Mouse (Mus musculus): ENCODE data around the gene Pdgfd.

The Pdgfd gene

DNA sequence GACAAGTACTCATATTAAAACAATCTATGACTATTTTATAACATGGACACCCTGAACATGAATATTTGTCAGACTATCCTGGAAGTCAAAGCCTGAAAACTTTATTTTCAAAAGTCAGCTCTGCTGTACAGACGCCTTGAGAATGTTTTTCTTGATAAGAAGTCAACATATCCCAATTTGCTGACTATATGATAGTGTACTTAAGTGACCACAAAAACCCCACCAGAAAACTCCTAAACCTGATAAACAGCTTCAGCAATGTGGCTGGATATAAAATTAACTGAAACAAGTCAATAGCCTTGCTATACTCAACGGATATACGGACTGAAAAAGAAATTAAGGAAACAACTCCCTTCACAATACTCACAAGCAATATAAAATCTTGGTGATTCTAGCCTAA is 137.5 kb downstream of the Pdgfd start:
- DNase-seq (ENCODE audit: low spot score in 2 of 2): no peak

DNA sequence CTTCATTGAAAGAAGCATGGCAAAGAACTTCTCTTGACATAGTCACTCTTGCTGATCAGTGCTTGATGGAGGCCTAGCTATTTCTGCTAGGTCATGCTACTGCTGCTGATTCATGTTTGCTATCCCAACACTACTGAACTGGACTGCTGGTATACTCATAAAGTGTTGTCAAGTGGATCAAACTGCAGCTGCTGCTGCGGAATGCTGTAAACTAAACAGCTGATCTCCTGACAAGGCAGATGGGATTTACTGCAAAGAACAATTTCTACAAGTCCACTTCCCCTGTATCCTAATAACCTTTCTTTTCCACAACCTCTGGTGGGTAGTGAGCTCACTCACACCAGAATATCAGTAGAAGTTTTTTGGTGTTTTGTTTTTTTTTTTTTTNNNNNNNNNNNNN is 148.7 kb downstream of the Pdgfd start:
- DNase-seq (ENCODE audit: low spot score in 2 of 2): no peak

DNA sequence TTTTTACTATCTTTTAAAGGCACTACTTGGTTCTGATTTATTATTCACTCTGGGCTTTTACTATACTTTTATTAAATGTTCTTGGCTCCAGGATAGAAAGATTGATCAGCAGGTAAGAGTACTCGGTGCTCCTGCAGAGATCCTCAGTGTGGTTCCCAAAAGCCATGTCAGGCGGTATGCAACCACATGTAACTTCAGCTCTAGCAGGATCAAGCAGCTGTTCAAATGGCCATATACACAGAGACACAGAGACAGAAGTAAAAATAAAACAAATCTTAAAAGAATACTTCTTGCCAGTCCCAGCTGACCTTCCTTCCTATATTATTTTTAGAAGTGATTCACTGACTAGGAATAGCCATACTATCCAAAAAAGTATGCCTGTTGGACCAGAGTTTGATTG is 157.0 kb downstream of the Pdgfd start:
- no peak for DNase-seq (ENCODE audit: low spot score in 2 of 2)

DNA sequence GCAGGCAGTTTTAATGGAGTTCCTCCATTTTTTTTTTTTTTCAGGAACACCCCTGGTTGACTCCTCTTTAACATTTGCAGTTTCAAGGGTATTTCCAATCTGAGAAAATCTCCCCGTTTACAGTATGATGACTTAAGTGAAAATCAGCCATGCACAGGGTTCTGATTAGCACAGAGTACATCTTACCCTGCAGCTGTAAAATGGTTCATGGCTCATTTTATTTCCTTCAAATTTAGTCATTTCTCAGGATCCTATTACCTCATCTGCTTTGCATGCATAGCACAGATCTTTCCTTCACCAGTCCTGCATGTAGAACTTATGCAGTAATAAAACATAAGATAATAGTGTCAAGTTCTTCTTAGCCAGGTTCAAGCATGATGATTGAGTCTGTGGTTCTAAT is 165.1 kb downstream of the Pdgfd start:
- DNase-seq (ENCODE audit: low spot score in 2 of 2): no peak

DNA sequence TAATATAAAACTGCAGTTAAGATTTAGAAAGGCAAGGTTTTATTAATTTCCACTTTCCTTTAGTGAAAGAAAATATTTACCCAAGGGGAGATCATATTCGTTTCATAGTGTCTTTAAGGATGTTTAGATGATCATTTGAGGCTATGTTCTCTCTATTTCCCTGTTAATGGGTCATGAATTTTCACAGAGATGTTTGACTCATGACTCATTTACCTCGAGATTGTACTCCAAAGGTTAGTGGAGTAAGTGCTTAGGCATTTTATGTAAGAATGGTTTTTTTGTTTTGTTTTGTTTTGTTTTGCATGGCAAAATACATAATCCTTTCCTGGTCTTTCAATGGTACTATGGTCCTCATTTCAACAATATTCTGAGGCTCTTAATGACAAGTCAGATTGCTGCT is 167.9 kb downstream of the Pdgfd start:
- no peak for DNase-seq (ENCODE audit: low spot score in 2 of 2)

DNA sequence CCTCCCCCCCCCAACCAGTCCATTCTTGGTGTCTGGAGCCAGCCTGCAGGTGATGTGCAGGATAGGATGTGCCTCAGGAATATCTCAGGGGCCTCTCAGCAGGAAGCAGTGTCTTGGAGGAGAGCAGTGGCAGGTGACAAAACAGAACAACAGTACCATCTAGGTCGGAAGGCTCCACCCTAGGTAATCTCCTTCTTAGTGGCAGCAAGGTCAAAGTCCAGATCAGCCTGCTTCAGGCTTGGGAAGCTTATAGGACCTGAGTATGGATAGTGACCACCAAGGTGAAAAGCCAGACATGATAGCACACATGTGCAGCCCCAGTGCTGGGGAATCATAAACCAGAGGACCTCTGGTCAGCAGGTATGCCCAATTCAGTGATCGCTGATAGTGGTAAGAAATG is 169.5 kb downstream of the Pdgfd start:
- no peak for DNase-seq (ENCODE audit: low spot score in 2 of 2)

DNA sequence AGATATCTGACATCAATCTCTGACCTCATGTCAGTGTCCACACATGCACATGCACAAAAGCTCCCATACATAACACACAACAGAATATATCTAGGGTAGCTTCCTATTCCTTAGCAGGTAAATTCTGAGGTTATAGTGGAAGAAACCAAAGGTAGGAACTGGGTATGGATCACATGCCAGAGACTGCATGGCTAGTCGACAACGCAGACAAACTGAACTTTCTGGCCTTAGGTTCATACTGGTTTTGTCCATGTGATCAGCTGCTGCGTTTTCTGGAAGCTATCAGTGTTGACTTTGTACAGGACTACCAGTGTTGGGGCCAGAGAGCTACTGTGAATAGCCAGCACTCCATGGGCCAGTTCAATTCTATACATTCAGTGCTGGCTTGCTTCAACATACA is 170.0 kb downstream of the Pdgfd start:
- DNase-seq (ENCODE audit: low spot score in 2 of 2): no peak

DNA sequence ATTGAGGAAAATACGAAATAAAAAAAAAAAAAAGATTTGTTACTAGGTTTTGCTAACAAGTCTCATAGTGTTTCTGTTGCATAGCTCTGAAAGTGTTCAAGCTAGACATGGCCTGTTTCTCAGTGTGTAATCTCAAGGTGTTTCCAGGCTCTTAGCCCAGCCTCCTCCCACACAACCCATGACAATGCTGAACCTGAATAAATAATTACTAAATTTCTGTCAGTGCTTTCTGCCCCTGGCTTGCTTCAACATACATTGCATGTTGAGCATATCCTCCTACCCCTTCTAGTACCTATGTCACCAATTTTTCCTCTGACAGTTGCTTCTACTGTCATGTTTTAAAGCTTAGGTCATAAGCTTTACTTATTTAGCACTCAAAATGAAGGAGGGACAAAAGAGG is 171.0 kb downstream of the Pdgfd start:
- no peak for DNase-seq (ENCODE audit: low spot score in 2 of 2)

DNA sequence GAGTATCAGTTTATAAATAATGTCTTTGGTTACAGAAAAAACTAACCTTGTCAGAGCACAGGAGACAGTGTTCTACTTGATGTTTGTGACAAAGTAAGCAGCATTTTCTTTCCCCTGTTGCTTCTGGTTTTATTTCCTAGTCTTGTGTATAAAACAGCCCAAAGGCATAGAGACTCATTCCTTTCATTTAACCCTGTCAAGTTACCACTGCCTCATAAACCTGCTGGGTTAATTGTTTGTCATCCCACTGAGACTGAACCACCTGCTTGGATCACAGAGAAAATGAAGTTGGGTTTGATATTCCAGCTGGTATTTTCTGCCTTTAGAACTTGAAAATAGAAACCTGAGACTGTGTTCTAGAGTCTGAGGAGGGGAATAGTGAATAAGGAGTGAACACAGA is 172.4 kb downstream of the Pdgfd start:
- DNase-seq (ENCODE audit: low spot score in 2 of 2): no peak

DNA sequence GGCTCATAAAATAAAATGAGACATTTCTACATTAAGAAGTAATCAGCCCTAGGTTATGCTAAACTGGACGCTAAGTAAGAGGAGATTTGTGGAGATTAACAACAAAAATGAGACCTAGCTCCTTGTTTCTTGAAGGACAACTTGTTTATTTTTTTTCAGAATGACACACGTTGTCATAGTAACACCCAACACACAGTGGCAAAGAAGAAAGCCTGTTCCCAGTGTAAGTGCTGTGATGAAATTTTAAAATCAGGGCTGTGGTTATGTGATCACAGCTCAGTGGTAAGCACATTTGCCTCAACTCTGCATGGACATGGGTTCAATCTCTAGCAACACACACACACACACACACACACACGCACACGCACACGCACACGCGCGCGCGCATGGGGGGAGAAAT is 174.5 kb downstream of the Pdgfd start:
- DNase-seq (ENCODE audit: low spot score in 2 of 2): no peak

DNA sequence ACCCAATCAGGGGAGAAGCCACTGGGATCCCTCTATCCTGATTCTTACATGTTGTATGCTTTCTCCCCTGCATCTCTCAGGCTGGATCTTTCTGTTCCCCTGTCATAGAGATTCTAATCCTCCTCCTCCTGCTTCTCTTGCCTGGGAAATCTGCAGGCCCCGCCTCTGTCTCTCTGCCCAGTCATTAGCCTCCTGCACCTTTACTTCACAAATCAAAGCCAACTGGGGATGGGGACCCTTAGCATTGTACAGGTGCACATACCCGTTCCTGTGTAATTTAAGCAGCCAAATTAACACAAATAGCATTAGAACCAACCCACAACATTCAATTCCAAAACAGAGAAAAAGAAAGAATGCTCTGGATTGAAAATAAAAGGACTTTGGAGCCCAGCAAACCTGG is 176.1 kb downstream of the Pdgfd start:
- no peak for DNase-seq (ENCODE audit: low spot score in 2 of 2)

DNA sequence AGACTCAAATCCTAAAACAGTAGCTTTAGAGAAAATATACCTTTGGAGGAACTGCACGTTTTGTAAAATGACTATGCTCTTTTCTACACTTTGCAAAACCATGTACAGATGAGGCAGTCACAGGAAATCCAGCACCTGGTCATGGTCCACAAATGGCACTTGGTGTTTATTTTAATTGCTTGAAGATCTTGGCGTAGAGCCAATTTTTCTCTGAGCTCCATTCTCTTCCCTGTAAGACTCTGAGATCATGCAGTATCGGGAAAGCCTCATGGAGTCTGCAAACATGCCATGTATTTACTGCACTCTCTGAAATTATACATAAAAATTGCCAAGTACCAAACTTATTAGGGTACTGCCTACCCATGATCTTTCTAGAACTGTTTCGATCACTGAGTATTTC is 176.5 kb downstream of the Pdgfd start:
- DNase-seq (ENCODE audit: low spot score in 2 of 2): no peak

DNA sequence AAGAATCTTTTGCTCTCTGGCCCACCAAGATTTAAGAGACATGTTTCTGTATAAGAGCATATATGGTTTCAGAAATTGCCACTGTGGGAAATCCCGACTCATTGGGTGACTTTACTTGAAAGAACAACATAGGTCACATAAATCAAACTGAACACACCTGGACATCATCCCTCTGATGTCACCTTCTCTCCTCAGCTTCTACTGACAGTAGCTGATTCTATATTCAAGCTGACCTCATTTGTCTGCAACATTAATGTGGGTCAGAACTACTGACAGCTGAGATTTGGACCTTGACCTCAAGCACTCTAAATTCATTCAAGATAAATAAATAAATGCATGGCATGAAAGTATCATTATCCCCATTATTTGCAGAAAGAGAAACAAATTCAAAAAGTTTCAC is 177.0 kb downstream of the Pdgfd start:
- no peak for DNase-seq (ENCODE audit: low spot score in 2 of 2)

DNA sequence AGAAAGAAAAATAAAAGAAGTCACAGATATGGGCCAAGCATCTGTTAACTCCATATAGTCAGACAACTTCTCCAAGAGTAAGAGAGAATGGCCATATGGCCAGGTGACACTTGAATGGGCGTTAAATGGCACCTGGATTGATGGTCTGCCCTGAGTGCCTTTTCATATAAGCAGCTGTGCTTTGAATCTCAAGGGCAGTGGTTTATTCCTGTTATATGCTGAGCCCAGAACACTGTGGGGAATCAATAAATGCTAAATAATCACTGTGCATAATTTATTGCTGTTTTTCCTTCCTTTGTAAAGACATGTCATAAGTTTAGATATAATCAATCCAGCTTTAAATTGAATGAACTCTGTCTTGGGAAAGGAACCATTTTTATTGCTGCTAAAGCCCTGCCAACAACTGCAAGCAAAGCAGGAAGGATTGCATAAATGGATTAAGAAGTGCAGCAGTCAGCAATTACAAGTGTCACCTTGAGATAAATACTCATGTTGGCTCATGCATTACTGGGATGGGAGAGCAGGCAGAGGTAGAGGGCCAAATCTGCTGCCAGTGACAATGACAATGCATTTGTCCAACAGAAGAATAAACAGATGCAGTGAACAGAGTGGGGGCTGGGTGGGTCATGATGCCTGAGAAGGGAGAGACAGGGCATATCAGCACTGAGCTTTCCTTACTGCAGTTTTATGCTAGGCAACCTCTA is 185.0 kb downstream of the Pdgfd start:
- no peak for DNase-seq (ENCODE audit: low spot score in 2 of 2)

DNA sequence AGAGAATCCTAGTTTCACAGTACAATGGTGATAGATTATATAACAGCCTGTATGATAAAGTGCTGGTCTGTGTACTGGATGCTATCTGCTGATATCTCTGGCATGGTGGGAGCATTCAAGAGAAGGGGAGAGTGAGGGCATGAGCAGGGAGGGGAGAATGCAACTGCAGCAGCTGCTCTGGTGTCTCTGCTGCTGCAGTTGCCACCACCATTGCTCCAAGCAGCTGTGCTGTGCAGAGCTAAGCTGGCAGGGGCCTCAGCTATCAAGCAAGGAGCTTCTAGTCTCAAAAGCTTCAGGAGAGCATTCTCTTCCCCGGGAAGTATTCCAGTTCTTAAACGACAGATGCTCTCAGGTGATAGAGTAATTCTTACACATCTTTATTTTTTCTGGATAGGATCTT is 192.4 kb downstream of the Pdgfd start:
- DNase-seq (ENCODE audit: low spot score in 2 of 2): no peak

DNA sequence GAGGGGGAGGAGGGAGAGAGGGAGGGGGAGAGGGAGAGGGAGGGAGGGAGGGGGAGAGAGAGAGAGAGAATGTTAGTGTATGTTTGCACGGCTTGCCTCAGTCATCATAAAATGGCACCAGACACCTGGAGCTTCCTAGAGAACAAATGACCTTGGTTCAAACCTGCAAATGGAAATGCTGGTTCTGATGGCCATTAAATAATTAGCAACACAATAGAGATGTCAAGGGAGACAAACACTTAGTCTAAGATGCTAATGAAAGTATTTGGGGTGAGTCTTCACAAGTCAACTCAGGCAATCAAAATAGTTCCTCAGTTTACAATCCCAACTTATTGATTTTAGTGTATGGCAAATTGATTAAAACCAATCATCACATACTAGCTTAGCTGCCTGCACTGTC is 198.2 kb downstream of the Pdgfd start:
- DNase-seq (ENCODE audit: low spot score in 2 of 2): no peak

DNA sequence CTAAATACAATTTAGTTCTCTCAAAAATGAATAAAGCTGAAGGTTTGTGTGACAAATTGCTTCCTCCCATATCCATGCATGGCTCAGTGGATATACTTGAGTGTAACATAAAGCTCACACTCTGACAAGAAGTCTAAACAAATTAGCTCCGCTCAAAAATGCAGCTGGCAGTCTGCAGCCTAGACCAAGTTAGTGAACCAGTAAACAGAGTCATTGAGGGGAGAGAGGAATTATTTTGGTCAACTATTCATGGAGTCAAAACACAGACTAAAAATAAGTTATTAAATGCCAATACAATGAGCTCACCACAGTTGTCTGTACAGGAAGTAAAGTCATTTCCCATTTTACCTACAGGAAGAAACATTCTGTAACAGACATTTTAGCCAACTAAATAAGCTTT is 233.4 kb downstream of the Pdgfd start:
- DNase-seq (ENCODE audit: low spot score in 2 of 2): no peak

DNA sequence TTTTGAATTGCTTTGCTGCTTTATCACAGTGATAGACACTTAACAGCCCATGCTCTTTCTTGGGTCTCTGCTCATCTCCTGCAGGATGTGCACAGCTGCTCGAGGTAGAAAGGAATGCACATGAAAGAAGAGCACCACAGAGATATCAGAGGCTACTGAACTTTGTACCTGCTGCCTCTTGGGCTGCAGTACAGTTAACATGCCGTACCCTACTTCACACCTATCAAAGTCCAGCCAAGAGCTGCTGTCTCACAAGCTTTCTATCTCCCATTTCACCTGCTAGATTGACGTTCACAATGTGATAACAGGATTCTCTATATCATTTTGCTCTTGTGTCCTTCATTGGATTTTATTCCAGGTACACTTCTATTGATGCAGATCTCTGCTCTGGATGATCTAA is 238.2 kb downstream of the Pdgfd start:
- no peak for DNase-seq (ENCODE audit: low spot score in 2 of 2)

DNA sequence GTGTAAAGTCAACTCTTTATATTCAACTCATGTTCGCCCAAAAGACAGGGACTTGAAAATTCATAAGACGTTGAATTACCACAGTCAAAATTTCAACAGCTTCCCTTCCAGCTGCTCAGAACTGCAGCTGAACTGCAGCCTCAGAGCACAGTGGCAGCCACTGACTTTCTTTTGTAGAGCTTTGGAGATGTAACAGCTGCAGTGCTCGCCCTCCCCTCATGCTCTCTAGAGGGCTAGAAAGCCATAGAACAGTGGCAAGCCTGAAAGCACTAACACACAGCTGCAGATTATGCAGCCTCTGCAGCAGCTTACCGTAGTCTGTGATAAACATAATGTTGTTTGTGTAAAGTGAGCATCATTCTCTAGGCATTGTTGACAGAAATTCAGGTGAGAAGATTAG is 239.6 kb downstream of the Pdgfd start:
- no peak for DNase-seq (ENCODE audit: low spot score in 2 of 2)

DNA sequence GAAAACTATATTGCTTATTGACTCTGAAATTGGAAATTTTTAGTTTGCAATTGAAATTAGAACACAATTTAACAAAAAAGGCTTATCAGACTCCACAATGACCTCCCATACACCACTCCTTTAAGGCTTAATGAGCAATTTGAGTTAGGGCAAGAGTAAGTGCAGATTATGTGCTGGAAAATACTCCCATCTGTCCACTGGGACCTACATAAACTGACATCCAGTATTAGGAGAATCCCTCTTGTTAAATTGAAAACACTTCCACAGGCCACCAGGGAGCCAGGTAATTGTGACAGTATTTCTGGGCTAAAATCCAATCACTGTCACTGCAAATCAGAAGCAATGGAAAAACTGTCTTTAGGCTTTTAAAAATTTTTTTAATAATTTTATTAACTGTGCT is 256.2 kb downstream of the Pdgfd start:
- DNase-seq (ENCODE audit: low spot score in 2 of 2): no peak

Measured in urinary bladder, postnatal 36 days (tissue).